Mouse (Mus musculus): Measurements from ENCODE around the gene Rpp30.

The Rpp30 gene

GRCm38 (mm10) chr19:36150241-36151007 is 66.9 kb downstream of the Rpp30 start:
- no peak for TF ChIP-seq GATA4 (IDR thresholded peaks at IDR 0.05; ENCODE audit: insufficient replicate concordance, low read length)
